Mouse (Mus musculus) megakaryocyte-erythroid progenitor cell, adult 5 weeks (primary cell): Measurements from ENCODE around the gene Aebp2. TPM values are rescaled to one million over a fixed set of nuclear protein-coding genes. Genes with fewer than 3 reads are reported as not detected.

Source experiments
- polyA plus RNA-seq: library from polyadenylated mRNA; stranded (reverse); fragments of >175 nt; gene quantifications from 2 replicates; pipeline ENCODE4 v1.2.3, GENCODE M21; 2012

The Aebp2 gene
- polyA plus RNA-seq: 26.3 and 40.7 TPM in 2 replicates

GRCm38 (mm10) chr6:140622391-140623225 lies at the start of gene Aebp2:
Gene Aebp2, plus strand, starts transcription at chr6:140622663.

Other genes starting within 250 kb of the Aebp2 start
- 2.5 and 4.4 TPM in 2 replicates for gene Plekha5, start 198.6 kb upstream of the Aebp2 start, polyA plus RNA-seq
- gene Gm11077, start 106.6 kb downstream of the Aebp2 start, polyA plus RNA-seq: not detected in 2 replicates